Mouse (Mus musculus) layer of hippocampus, postnatal 14 days (tissue): ENCODE data around the gene Nfe2l1. TPM values are rescaled to one million over a fixed set of nuclear protein-coding genes. Genes with fewer than 3 reads are reported as not detected.
A peak's percentile ranks its signal among the peaks of the same experiment; 100 is the strongest.
"Not testable (repeated sequence)": the region's sequence is repeated elsewhere in the genome, so short reads cannot be mapped to it uniquely, and the experiment has no call there.

Source experiments
- DNase-seq, 2 experiments: peaks; one replicate each; pipeline ENCODE4 v3.0.0; 2021 to 2022; ENCODE audit warnings: low spot score in 2 of 2, mixed read lengths in 1 of 2
- total RNA-seq, 2 experiments: library from RNA; stranded (reverse); gene quantifications; 2 replicates each; pipeline ENCODE4 v1.2.3; 2021

Nfe2l1 gene
- total RNA-seq, 2 experiments from 2014 or later, result 185 to 187 TPM

- DNase-seq, result no peak
Measured at GRCm38 (mm10) chr11:96822675-96823470, 6.9 kb downstream of the Nfe2l1 start.

- DNase-seq, result no peak
Measured at GRCm38 (mm10) chr11:96821956-96822355, 7.8 kb downstream of the Nfe2l1 start.

- no peak for DNase-seq
Measured at GRCm38 (mm10) chr11:96818128-96818710, 11.5 kb downstream of the Nfe2l1 start.

GRCm38 (mm10) chr11:96816979-96817378 is 12.8 kb downstream of the Nfe2l1 start:
- no peak for DNase-seq

GRCm38 (mm10) chr11:96816494-96816893 is 13.3 kb downstream of the Nfe2l1 start:
- no peak for DNase-seq

- DNase-seq, result no peak
Measured at GRCm38 (mm10) chr11:96815895-96816294, 13.9 kb downstream of the Nfe2l1 start.

GRCm38 (mm10) chr11:96814443-96814842 is 15.3 kb downstream of the Nfe2l1 start:
- no peak for DNase-seq

- no peak for DNase-seq
Measured at GRCm38 (mm10) chr11:96813920-96814319, 15.8 kb downstream of the Nfe2l1 start.

- no peak for DNase-seq
Measured at GRCm38 (mm10) chr11:96813455-96813854, 16.3 kb downstream of the Nfe2l1 start.

- not testable (repeated sequence) for DNase-seq
Measured at GRCm38 (mm10) chr11:96811188-96811587, 18.6 kb downstream of the Nfe2l1 start.

GRCm38 (mm10) chr11:96809562-96810235 is 20.1 kb downstream of the Nfe2l1 start:
- DNase-seq, result no peak

- no peak for DNase-seq
Measured at GRCm38 (mm10) chr11:96808066-96808465, 21.7 kb downstream of the Nfe2l1 start.

GRCm38 (mm10) chr11:96805606-96806005 is 24.2 kb downstream of the Nfe2l1 start:
- DNase-seq, result no peak

GRCm38 (mm10) chr11:96799511-96799910 is 30.3 kb downstream of the Nfe2l1 start:
- no peak for DNase-seq

- no peak for DNase-seq
Measured at GRCm38 (mm10) chr11:96796586-96796985, 33.2 kb downstream of the Nfe2l1 start.

GRCm38 (mm10) chr11:96796081-96796480 is 33.7 kb downstream of the Nfe2l1 start:
- no peak for DNase-seq

- DNase-seq, result no peak
Measured at GRCm38 (mm10) chr11:96795491-96795890, 34.3 kb downstream of the Nfe2l1 start.

- no peak for DNase-seq
Measured at GRCm38 (mm10) chr11:96790681-96791080, 39.1 kb downstream of the Nfe2l1 start.

GRCm38 (mm10) chr11:96789990-96790389 is 39.8 kb downstream of the Nfe2l1 start:
- no peak for DNase-seq

GRCm38 (mm10) chr11:96788871-96789795 is 40.6 kb downstream of the Nfe2l1 start, which contains the start of gene Cbx1:
Gene Cbx1, plus strand, starts transcription at chr11:96789127.
- peak; percentile 87 to 94 for DNase-seq
